Mouse (Mus musculus) stomach, postnatal 0 days (tissue): ENCODE measurements at regions not wholly inside any gene's neighbourhood (a gene's known extent, or its start where the extent isn't known, plus 50 kb on each side); places are given as distances from the start of the nearest gene placed in this dataset.

Experiments
- ATAC-seq: fragments of 200-750 bp; cut with Nextera tagmentation; 2 replicates; pipeline ENCODE4 v1.8.0; 2017; ENCODE audit not compliant: low FRiP score, low TSS enrichment
- DNase-seq: peaks from one replicate; pipeline ENCODE4 v3.0.0-alpha.2; 2016; ENCODE audit warnings: low spot score
- H3K27ac ChIP-seq: fragments of 300-500 bp; sonication (generic); replicated peaks from 2 replicates; pipeline ENCODE4 v1.5.1; 2014; ENCODE audit warnings: mild to moderate bottlenecking, control low read depth
- H3K27me3 ChIP-seq: fragments of 300-500 bp; sonication (generic); 2 replicates; pipeline ENCODE4 v1.6.1; 2014; ENCODE audit warnings: low read length; ENCODE audit not compliant: control insufficient read depth, insufficient read depth
- H3K36me3 ChIP-seq: fragments of 300-500 bp; sonication (generic); 2 replicates; pipeline ENCODE4 v1.6.1; 2014; ENCODE audit warnings: low read length, mixed read lengths; ENCODE audit not compliant: control insufficient read depth, insufficient read depth
- H3K4me1 ChIP-seq: fragments of 300-500 bp; sonication (generic); replicated peaks from 2 replicates; pipeline ENCODE4 v1.6.1; 2014; ENCODE audit warnings: antibody characterized with exemption; ENCODE audit not compliant: control insufficient read depth, insufficient read depth
- H3K4me2 ChIP-seq: fragments of 300-500 bp; sonication (generic); replicated peaks from 2 replicates; pipeline ENCODE4 v1.6.1; 2014; ENCODE audit warnings: low read depth, mild to moderate bottlenecking, control low read depth, moderate library complexity
- H3K4me3 ChIP-seq: fragments of 300-500 bp; sonication (generic); 2 replicates; pipeline ENCODE4 v1.5.1; 2014; ENCODE audit warnings: low read depth, low read length, control low read depth
- H3K9ac ChIP-seq: fragments of 300-500 bp; sonication (generic); 2 replicates; pipeline ENCODE4 v1.6.1; 2014; ENCODE audit warnings: mild to moderate bottlenecking, low read length, control low read depth, mixed read lengths
- H3K9me3 ChIP-seq: fragments of 300-500 bp; sonication (generic); 2 replicates; pipeline ENCODE4 v1.6.1; 2016; ENCODE audit warnings: low read length; ENCODE audit not compliant: control insufficient read depth
- CTCF ChIP-seq: IDR thresholded peaks from 2 replicates; pipeline ENCODE4 v1.5.1; 2016; ENCODE audit warnings: antibody characterized with exemption, low read depth, mild to moderate bottlenecking, moderate library complexity
- EP300 ChIP-seq: optimal IDR thresholded peaks from 2 replicates; pipeline ENCODE3; 2016; ENCODE audit warnings: antibody characterized with exemption
- WGBS: fragments of 180-500 bp; shearing (Covaris S2); extraction: QIAGEN DNeasy Blood & Tissue Kit; methylation state at CpG from one replicate; pipeline ENCODE4 v1.1.7; 2014; 5-methylcytosine and 5-hydroxymethylcytosine counted together

- no peak for TF ChIP-seq EP300
- no peak for TF ChIP-seq CTCF
- Histone ChIP-seq H3K27me3 (no peaks in the 10 kb centered on the region), H3K4me2 (no peak overlapping the region), H3K4me1 (no peaks in the 10 kb centered on the region), H3K9me3 (no peaks in the 10 kb centered on the region), H3K27ac (no peak overlapping the region), H3K36me3 (no peaks in the 10 kb centered on the region), H3K9ac (no peak overlapping the region), H3K4me3 (no peak overlapping the region)
- DNase-seq = no peak
- ATAC-seq = no peak
- WGBS = 84% methylated on average over 4 of the region's 4 CpGs
Observed at GRCm38 (mm10) chr15:46945423-46945822, 6811.3 kb downstream of the 9330182O14Rik start.

GRCm38 (mm10) chr15:46990201-46990600 lies 6856.0 kb downstream of the 9330182O14Rik start:
- no peaks in the 10 kb centered on the region for H3K9me3 ChIP-seq
- H3K4me2 ChIP-seq = no peak overlapping the region
- no peak overlapping the region for H3K9ac ChIP-seq
- no peaks in the 10 kb centered on the region for H3K27me3 ChIP-seq
- TF ChIP-seq EP300 (no peak), CTCF (peak; percentile 52)
- 36% methylated on average over 3 of the region's 3 CpGs for WGBS
- DNase-seq = no peak
- ATAC-seq = no peak
- no peaks in the 10 kb centered on the region for H3K4me1 ChIP-seq
- no peak overlapping the region for H3K27ac ChIP-seq
- H3K36me3 ChIP-seq = no peaks in the 10 kb centered on the region
- no peak overlapping the region for H3K4me3 ChIP-seq

GRCm38 (mm10) chr15:46997106-46997505 lies 6862.9 kb downstream of the 9330182O14Rik start:
- no peaks in the 10 kb centered on the region for H3K36me3 ChIP-seq
- WGBS = 60% methylated on average over 3 of the region's 3 CpGs
- ATAC-seq = no peak
- H3K4me2 ChIP-seq = no peak overlapping the region
- H3K4me1 ChIP-seq = no peaks in the 10 kb centered on the region
- no peak overlapping the region for H3K4me3 ChIP-seq
- no peak overlapping the region for H3K27ac ChIP-seq
- no peaks in the 10 kb centered on the region for H3K9me3 ChIP-seq
- H3K9ac ChIP-seq = no peak overlapping the region
- TF ChIP-seq EP300 (no peak), CTCF (peak; percentile 48)
- no peaks in the 10 kb centered on the region for H3K27me3 ChIP-seq
- DNase-seq = no peak
